ENCODE assay signal across 8 mouse cellular contexts in genomic region chr5:100798165-100798860, GRCm38 (mm10). TPM values are rescaled to one million over a fixed set of nuclear protein-coding genes. Genes with fewer than 3 reads are reported as not detected.
A peak's percentile ranks its signal among the peaks of the same experiment; 100 is the strongest.
DNase-seq lines count a peak whose midpoint lies in the region; ATAC-seq lines count a peak whose summit lies in the region.

Helq (minus strand) TSS chr5:100798598.
Mrps18c (plus strand) TSS chr5:100798627.

- peak; percentile 94 for ATAC-seq in inflammation-experienced regulatory T-cells, adult 6 months
- peak; percentile 98 for ATAC-seq in megakaryocyte-erythroid progenitor cell, adult 5-6 weeks (replicated peaks; ENCODE audit: low FRiP score, low TSS enrichment, poor library complexity, severe bottlenecking)

- DNase-seq in adipocyte (ENCODE audit: low spot score): peak; percentile 92
- DNase-seq in embryo, embryonic 10 days (ENCODE audit: low spot score): peak; percentile 96
- peak; percentile 87 for DNase-seq in gastrocnemius, postnatal 14 days
- peak; percentile 90 to 94 for DNase-seq in left cerebral cortex, postnatal 10 days (ENCODE audit: extremely low spot score in 1 of 2, low spot score in 2 of 2)
- peak; percentile 92 for DNase-seq in right cerebral cortex, postnatal 25 days
- DNase-seq in urinary bladder, postnatal 4 days (ENCODE audit: low spot score in 2 of 2): peak; percentile 88

- intact Hi-C loops in gastrocnemius, postnatal 14 days (cut with DNase I; ENCODE audit: low total_unique reads): loop anchor here (10.0 kb wide), 1 partner anchor 114 kb away; no protein-coding TSS in a partner anchor
- intact Hi-C loops in left cerebral cortex, postnatal 10 days (cut with DNase I): loop anchor here (10.0 kb wide), 1 partner anchor 124 kb away; the partner anchor contains the start of gene Coq2

RNA-seq across cellular contexts. Expression of gene Helq, which starts in this region (rescaled TPM):
- total RNA-seq in gastrocnemius, postnatal 14 days (2021): 1 to 10 TPM; 4.1 to 5.9 TPM
- polyA plus RNA-seq in inflammation-experienced regulatory T-cells, adult 6 months (2017; shearing (Covaris generic)): 10 to 100 TPM; 11.7 to 17.9 (median 17.4) TPM
- total RNA-seq in left cerebral cortex, postnatal 10 days (2021): 10 to 100 TPM; 17.8 to 19.9 TPM
- total RNA-seq in megakaryocyte-erythroid progenitor cell, adult 5-6 weeks (2014; fragmentation: Nextera tagmentation): 48.5 and 68.4 TPM in 2 replicates
- total RNA-seq in megakaryocyte-erythroid progenitor cell, adult 5-6 weeks (2017): 31.2 and 39.6 TPM in 2 replicates

RNA-seq across cellular contexts. Expression of gene Mrps18c, which starts in this region (rescaled TPM):
- 10 to 100 TPM; 72.2 to 76.4 TPM for total RNA-seq in gastrocnemius, postnatal 14 days (2021)
- 100 to 1,000 TPM; 152 to 208 (median 162) TPM for polyA plus RNA-seq in inflammation-experienced regulatory T-cells, adult 6 months (2017; shearing (Covaris generic))
- total RNA-seq in left cerebral cortex, postnatal 10 days (2021): 10 to 100 TPM; 56.0 to 57.8 TPM
- total RNA-seq in megakaryocyte-erythroid progenitor cell, adult 5-6 weeks (2014; fragmentation: Nextera tagmentation): 141 TPM in 2 replicates
- 145 and 253 TPM in 2 replicates for total RNA-seq in megakaryocyte-erythroid progenitor cell, adult 5-6 weeks (2017)

Comparison
In these comparisons a context has a peak if more than half of its experiments do, and no peak if none do; other contexts are left out.
1. Peak in every context shown above with its lines: DNase-seq and ATAC-seq.